Mouse (Mus musculus) right cerebral cortex, postnatal 36 days (tissue): ENCODE results near the gene Morc3.

Experiments
- DNase-seq, 2 experiments: peaks; one replicate each; pipeline ENCODE4 v3.0.0; 2022; ENCODE audit warnings: low spot score in 2 of 2, mixed read lengths in 1 of 2

Morc3 gene

GRCm38 (mm10) chr16:93831627-93832395 lies at the start of gene Morc3:
Gene Morc3, plus strand, starts transcription at chr16:93832121.
- peak; percentile 99 for DNase-seq

- DNase-seq: no peak
Measured at GRCm38 (mm10) chr16:93784175-93784574, 47.7 kb upstream of the Morc3 start.

GRCm38 (mm10) chr16:93785805-93786204 lies 46.1 kb upstream of the Morc3 start:
- DNase-seq: no peak

- DNase-seq: no peak
Measured at GRCm38 (mm10) chr16:93788388-93788787, 43.5 kb upstream of the Morc3 start.

GRCm38 (mm10) chr16:93788881-93789280 lies 43.0 kb upstream of the Morc3 start:
- DNase-seq: no peak

DNA sequence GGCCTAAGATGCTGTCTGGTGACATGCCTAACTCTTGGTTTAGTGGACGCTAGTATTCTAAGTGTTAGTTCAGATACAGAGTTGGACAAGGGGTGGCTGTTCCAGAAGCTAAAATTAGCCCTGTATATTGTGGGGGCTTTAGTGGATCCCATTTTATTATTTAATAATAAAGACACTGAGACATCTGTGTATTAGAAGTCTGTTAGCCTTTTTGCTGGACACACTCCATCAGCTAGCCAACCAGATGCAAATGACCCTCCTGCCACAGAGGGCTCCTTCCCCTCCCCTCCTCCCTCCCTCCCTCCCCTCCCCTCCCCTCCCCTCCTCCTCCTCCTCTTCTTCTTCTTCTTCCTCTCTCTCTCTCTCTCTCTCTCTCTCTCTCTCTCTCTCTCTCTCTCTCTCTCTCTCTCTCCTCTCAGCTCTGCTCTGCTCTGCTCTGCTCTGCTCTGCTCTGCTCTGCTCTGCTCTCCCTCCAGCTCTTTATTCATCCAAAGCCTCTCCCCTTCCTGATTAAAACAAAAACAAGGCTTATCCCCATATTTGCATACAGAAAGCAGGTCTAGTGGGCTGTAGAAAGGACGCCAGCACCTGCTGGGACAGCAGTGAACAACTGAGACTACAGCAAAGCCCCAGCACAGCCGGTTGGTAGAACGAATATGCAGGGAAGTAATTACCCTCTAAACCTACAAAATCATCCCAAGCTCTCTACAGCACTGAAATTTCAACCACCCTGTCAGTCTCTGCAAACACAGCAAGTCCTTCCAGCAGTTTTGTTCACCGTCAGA lies 41.8 kb upstream of the Morc3 start:
- DNase-seq: no peak

DNA sequence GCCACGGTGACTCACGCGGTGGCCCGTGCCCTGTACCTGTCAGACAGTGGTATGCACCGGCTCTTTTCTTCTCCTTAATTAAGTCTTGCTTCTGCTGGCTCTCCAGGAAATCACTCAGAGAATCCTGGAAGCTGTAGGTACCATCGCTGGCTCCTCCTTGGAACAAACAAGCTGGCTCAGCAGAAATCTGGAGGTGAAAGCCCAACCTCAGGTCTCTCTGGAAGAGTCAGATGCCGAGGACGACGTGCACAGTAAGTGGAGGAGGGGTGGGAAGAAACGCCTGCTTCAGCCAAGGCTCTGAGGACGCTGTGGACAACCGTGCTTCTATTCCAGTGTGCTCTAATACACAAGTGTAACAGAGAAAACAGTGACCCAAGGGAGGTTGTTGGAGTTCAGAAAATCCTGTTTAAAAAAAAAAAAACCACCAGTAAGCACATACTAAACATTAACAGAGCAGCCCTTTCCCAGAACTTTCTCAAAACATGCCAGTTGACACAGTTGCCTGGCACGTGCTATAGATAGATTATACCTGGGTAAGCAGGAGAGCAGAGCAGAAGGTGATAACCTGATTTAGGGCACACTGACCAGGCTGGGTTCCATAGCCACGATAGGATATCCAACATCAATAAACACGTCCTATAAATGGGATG lies 38.8 kb upstream of the Morc3 start:
- DNase-seq: no peak

GRCm38 (mm10) chr16:93794845-93795244 lies 37.1 kb upstream of the Morc3 start:
- no peak for DNase-seq

GRCm38 (mm10) chr16:93795391-93795790 lies 36.5 kb upstream of the Morc3 start:
- DNase-seq: no peak

DNA sequence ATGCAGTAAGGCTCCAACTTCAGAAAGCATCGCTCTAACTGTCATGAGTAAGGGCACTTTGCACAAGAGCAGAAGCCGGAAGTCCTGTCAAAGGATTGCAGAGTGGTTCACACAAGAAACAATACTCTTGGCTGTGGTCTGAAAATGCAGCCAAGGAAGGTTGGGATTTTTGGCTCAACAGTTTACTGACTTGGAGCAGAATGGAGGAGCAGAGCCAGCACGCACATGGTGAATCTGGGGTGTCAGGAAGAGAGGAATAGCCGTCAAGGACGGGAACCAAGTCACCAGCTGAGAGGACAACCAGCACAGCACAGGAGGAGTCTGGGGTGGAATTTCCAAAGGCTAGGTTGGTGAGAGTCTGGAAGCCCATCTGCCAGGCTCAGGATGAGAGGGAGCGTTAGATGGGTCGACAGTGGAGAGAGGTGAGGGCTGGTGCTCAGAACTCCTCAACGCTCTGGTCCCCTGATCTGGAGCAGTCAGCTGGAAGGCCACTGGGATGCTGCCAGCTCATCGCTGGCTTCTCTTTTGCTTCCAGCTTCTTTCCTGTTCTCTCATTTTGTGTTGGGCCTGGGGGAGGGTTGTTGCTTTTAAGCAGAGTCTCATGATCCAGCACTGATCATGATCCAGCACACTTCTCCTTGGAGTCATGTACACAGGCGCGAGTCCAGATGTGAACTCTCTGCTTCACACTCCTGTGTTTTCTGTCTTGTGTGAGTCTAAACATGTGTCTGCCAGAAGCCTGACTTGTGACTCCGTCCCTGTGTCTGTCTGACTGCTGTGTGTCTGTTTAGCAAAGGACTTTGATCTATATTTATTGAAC lies 34.7 kb upstream of the Morc3 start:
- no peak for DNase-seq

GRCm38 (mm10) chr16:93797841-93798492 lies 34.0 kb upstream of the Morc3 start:
- peak in 1 of 2 experiments; percentile 58 for DNase-seq

DNA sequence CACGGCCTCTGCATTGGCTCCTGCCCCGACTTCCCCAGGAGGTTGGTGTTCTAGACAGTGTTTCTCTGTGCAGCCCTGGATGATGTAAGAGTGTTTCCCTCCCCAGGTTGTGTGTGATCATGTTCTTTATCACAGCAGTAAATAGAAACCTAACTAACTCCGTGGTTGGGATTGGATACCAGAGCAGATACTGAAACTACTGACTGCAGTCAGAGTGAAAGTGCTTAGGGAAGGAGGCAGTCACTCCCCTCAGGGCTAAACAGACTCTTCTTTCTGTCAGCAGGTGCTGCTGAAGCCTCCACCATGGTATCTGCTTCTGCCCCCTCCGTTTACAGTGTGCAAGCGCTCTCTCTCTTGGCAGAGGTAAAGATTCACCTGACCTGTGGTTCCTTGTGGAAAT lies 33.3 kb upstream of the Morc3 start:
- no peak for DNase-seq

GRCm38 (mm10) chr16:93799071-93799470 lies 32.9 kb upstream of the Morc3 start:
- no peak for DNase-seq

DNA sequence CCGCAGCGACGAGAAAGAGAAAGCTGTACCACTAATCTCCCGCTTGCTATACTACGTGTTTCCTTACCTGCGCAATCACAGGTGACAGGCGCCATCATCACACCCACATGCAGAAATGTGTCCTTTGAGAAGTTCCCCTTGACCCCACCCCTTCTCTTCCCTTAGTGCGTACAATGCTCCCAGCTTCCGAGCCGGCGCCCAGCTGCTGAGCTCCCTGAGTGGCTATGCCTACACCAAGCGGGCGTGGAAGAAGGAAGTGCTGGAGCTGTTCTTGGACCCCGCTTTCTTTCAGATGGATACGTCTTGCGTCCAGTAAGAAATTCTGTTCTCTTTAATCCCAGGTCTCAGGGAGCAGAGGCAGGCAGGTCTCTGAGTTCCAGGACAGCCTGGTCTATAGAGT lies 32.0 kb upstream of the Morc3 start:
- DNase-seq: no peak

- no peak for DNase-seq
Measured at GRCm38 (mm10) chr16:93807167-93807566, 24.8 kb upstream of the Morc3 start.

- no peak for DNase-seq
Measured at GRCm38 (mm10) chr16:93807961-93808554, 23.9 kb upstream of the Morc3 start.

GRCm38 (mm10) chr16:93815856-93816736 lies 15.8 kb upstream of the Morc3 start:
- no peak for DNase-seq

- DNase-seq: no peak
Measured at GRCm38 (mm10) chr16:93816861-93817260, 15.1 kb upstream of the Morc3 start.

DNA sequence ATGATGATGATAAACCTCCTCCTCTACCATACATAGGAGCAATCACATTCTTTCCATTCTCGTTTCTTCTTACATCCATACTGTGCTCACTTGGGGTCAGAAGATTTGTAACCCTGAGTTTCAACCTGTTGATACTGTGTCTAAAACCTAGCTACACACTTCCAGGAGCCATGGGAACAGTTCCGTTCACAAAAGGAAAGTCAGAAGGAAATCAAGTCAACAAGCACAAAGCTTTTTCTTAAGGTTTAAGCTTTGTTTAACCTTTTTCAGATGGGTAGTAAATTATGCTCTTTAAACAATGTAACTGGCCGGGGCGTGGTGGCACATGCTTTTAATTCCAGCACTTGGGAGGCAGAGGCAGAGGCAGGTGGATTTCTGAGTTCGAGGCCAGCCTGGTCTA lies 14.6 kb upstream of the Morc3 start:
- no peak for DNase-seq
